Mouse (Mus musculus): ENCODE data around the gene Npas3. TPM values are rescaled to one million over a fixed set of nuclear protein-coding genes. Genes with fewer than 3 reads are reported as not detected.
A peak's percentile ranks its signal among the peaks of the same experiment; 100 is the strongest.

Npas3 gene
- polyA plus RNA-seq, 1 experiment from 2014 or later = 4.1 TPM

GRCm38 (mm10) chr12:53969378-53970174, 721.1 kb downstream of the Npas3 start:
- ATAC-seq (ENCODE audit: insufficient number of reproducible peaks, low FRiP score, low TSS enrichment, low read depth) = no peak
- Histone ChIP-seq H3K27me3 (no peaks in the 10 kb centered on the region), H3K27ac (replicated peaks) (no peak overlapping the region), H3K9ac (no peak overlapping the region), H3K4me2 (replicated peaks) (no peak overlapping the region), H3K4me3 (replicated peaks) (no peak overlapping the region), H3K9me3 (replicated peaks) (no peaks in the 10 kb centered on the region), H3K4me1 (no peaks in the 10 kb centered on the region), H3K36me3 (no peaks in the 10 kb centered on the region)
- WGBS = 87% methylated on average over 10 of the region's 10 CpGs

DNA sequence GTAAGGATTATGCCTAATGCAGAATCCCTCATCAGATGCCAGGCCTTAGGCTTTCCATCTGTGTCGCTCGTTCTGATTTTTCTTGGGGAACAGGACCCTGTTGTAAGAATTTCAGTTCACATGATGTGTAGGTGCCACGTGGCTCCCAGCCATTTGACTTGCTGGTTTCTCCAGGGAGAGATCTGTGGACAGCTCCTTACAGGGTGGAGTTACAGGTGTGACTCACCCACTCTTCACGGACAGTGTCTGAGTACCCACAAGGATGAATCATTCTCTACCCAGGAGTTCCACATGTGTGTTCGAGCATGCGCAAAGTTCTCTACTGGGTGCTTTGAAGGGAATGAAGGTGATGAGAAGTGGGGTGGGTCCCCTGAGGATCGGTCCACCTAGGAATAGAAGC, 722.2 kb downstream of the Npas3 start:
- H3K4me1 ChIP-seq = no peaks in the 10 kb centered on the region
- H3K27ac ChIP-seq (replicated peaks) = no peak overlapping the region
- no peak overlapping the region for H3K4me2 ChIP-seq (replicated peaks)
- no peaks in the 10 kb centered on the region for H3K36me3 ChIP-seq
- no peak overlapping the region for H3K4me3 ChIP-seq (replicated peaks)
- no peaks in the 10 kb centered on the region for H3K27me3 ChIP-seq
- 83% methylated on average over 7 of the region's 7 CpGs for WGBS
- H3K9me3 ChIP-seq (replicated peaks) = no peaks in the 10 kb centered on the region
- no peak for ATAC-seq (ENCODE audit: insufficient number of reproducible peaks, low FRiP score, low TSS enrichment, low read depth)
- H3K9ac ChIP-seq = no peak overlapping the region

DNA sequence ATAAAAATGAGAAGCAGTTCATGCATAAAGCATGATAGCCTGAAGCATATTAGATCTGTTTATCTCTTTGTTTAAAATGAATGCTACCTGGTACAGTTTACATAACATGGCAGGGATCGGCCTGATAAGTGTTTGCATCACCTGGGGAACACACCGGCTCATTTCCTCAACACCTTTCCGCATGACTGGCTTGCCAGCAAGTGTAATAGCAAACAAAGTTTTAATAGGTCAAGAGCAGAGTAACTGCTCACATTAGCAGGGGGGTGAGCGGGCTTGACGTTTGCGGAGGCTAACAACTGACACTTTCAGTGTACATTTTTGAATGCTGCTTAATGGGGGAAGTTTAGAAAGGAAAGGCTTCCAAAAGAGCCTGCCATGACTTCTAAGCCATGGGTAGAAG, 724.9 kb downstream of the Npas3 start:
- H3K36me3 ChIP-seq = no peaks in the 10 kb centered on the region

GRCm38 (mm10) chr12:53981575-53982507, 733.4 kb downstream of the Npas3 start:
- Histone ChIP-seq H3K9me3 (replicated peaks) (no peaks in the 10 kb centered on the region), H3K4me2 (replicated peaks) (no peak overlapping the region), H3K9ac (no peak overlapping the region), H3K27ac (replicated peaks) (no peak overlapping the region), H3K4me3 (replicated peaks) (no peak overlapping the region), H3K36me3 (no peaks in the 10 kb centered on the region), H3K27me3 (no peaks in the 10 kb centered on the region), H3K4me1 (no peaks in the 10 kb centered on the region)
- 83% methylated on average over 9 of the region's 9 CpGs for WGBS
- ATAC-seq (ENCODE audit: insufficient number of reproducible peaks, low FRiP score, low TSS enrichment, low read depth) = no peak

More for the DNA sequence above, 724.9 kb downstream of the Npas3 start:
- Histone ChIP-seq H3K27ac (replicated peaks) (no peak overlapping the region), H3K4me3 (replicated peaks) (no peak overlapping the region), H3K27me3 (no peaks in the 10 kb centered on the region), H3K9me3 (replicated peaks) (no peaks in the 10 kb centered on the region), H3K4me2 (replicated peaks) (no peak overlapping the region), H3K4me1 (no peaks in the 10 kb centered on the region), H3K9ac (no peak overlapping the region)
- WGBS = 70% methylated on average over 6 of the region's 6 CpGs
- ATAC-seq (ENCODE audit: insufficient number of reproducible peaks, low FRiP score, low TSS enrichment, low read depth) = no peak

DNA sequence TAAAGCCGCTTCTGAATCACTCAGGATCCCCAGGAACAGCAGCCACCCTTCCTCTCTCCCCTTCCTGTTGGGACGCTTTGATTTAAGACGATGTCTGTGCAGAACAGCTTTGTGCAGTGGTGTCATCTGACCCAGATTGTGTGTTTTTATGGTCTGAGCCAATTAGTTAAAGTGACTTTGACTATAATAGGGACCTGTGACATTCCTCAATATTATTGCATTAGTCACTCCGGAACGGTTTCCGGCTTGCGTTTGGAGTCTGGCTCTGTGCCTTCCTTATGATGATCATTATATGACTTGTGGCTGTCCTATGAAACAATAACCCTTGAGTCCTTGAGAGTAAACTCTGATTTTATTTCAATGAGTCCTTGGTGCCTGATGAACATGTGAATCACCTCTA, 735.5 kb downstream of the Npas3 start:
- H3K27ac ChIP-seq (replicated peaks) = no peak overlapping the region
- no peaks in the 10 kb centered on the region for H3K36me3 ChIP-seq
- H3K9ac ChIP-seq = no peak overlapping the region
- H3K4me3 ChIP-seq (replicated peaks) = no peak overlapping the region
- no peak overlapping the region for H3K4me2 ChIP-seq (replicated peaks)
- no peaks in the 10 kb centered on the region for H3K9me3 ChIP-seq (replicated peaks)
- 46% methylated on average over 7 of the region's 7 CpGs for WGBS
- H3K27me3 ChIP-seq = no peaks in the 10 kb centered on the region
- H3K4me1 ChIP-seq = no peaks in the 10 kb centered on the region
- no peak for ATAC-seq (ENCODE audit: insufficient number of reproducible peaks, low FRiP score, low TSS enrichment, low read depth)

- no peak overlapping the region for H3K9ac ChIP-seq
- H3K4me2 ChIP-seq (replicated peaks) = no peak overlapping the region
- ATAC-seq (ENCODE audit: insufficient number of reproducible peaks, low FRiP score, low TSS enrichment, low read depth) = no peak
- no peak overlapping the region for H3K4me3 ChIP-seq (replicated peaks)
- H3K9me3 ChIP-seq (replicated peaks) = no peaks in the 10 kb centered on the region
- no peaks in the 10 kb centered on the region for H3K4me1 ChIP-seq
- WGBS = 79% methylated on average over 14 of the region's 14 CpGs
- H3K27me3 ChIP-seq = no peaks in the 10 kb centered on the region
- H3K27ac ChIP-seq (replicated peaks) = no peak overlapping the region
- H3K36me3 ChIP-seq = no peaks in the 10 kb centered on the region
These were observed 737.7 kb downstream of the Npas3 start for GRCm38 (mm10) chr12:53985851-53986842.

- no peak for ATAC-seq (ENCODE audit: insufficient number of reproducible peaks, low FRiP score, low TSS enrichment, low read depth)
- Histone ChIP-seq H3K4me3 (replicated peaks) (no peak overlapping the region), H3K9ac (no peak overlapping the region), H3K27me3 (no peaks in the 10 kb centered on the region), H3K36me3 (no peaks in the 10 kb centered on the region), H3K4me1 (no peaks in the 10 kb centered on the region), H3K4me2 (replicated peaks) (no peak overlapping the region), H3K27ac (replicated peaks) (no peak overlapping the region), H3K9me3 (replicated peaks) (no peaks in the 10 kb centered on the region)
- whole genome bisulfite sequencing = 96% methylated on average over 6 of the region's 6 CpGs
These were observed 743.9 kb downstream of the Npas3 start for GRCm38 (mm10) chr12:53992411-53992810.

GRCm38 (mm10) chr12:53995710-53996109, 747.2 kb downstream of the Npas3 start:
- Histone ChIP-seq H3K4me1 (peaks cover 5% of the 10 kb centered on the region; the same call in 1 of the 2 replicates), H3K9me3 (replicated peaks) (no peaks in the 10 kb centered on the region), H3K4me2 (replicated peaks) (no peak overlapping the region), H3K27ac (replicated peaks) (no peak overlapping the region), H3K36me3 (no peaks in the 10 kb centered on the region), H3K9ac (no peak overlapping the region), H3K27me3 (no peaks in the 10 kb centered on the region), H3K4me3 (replicated peaks) (no peak overlapping the region)
- no peak for ATAC-seq (ENCODE audit: insufficient number of reproducible peaks, low FRiP score, low TSS enrichment, low read depth)
- 66% methylated on average over 5 of the region's 5 CpGs for WGBS

DNA sequence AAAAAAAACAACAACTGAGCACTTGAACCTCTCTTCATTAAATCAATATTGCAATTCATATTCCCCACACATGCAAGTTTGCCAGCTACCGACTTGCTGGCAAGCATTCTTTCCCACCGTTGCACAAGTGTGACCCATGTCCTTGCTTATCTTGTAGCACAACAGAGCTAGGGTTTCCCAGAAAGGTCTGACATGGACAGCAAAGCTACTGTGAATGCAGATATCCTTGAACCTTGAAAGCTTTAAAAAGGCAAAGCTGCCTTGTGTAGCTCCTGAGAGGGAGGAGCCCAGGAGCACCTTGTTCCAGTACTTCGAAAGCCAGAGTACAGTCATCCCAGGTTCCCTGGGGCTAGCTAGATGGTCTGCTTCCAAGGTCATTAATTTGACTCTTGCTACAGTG, 748.7 kb downstream of the Npas3 start:
- peaks cover 5% of the 10 kb centered on the region; the same call in 1 of the 2 replicates for H3K4me1 ChIP-seq
- no peaks in the 10 kb centered on the region for H3K36me3 ChIP-seq
- no peak overlapping the region for H3K9ac ChIP-seq
- H3K27ac ChIP-seq (replicated peaks) = no peak overlapping the region
- H3K4me3 ChIP-seq (replicated peaks) = no peak overlapping the region
- no peaks in the 10 kb centered on the region for H3K27me3 ChIP-seq
- H3K4me2 ChIP-seq (replicated peaks) = no peak overlapping the region
- no peaks in the 10 kb centered on the region for H3K9me3 ChIP-seq (replicated peaks)
- WGBS = 83% methylated on average over 3 of the region's 3 CpGs
- no peak for ATAC-seq (ENCODE audit: insufficient number of reproducible peaks, low FRiP score, low TSS enrichment, low read depth)

- ATAC-seq (ENCODE audit: insufficient number of reproducible peaks, low FRiP score, low TSS enrichment, low read depth) = peak; percentile 47; the same call in 1 of the 2 replicates
- H3K9me3 ChIP-seq (replicated peaks) = no peaks in the 10 kb centered on the region
- H3K9ac ChIP-seq = no peak overlapping the region
- H3K36me3 ChIP-seq = no peaks in the 10 kb centered on the region
- no peak overlapping the region for H3K4me3 ChIP-seq (replicated peaks)
- 39% methylated on average over 15 of the region's 15 CpGs for WGBS
- peaks cover 5% of the 10 kb centered on the region; the same call in 1 of the 2 replicates for H3K4me1 ChIP-seq
- no peak overlapping the region for H3K27ac ChIP-seq (replicated peaks)
- no peaks in the 10 kb centered on the region for H3K27me3 ChIP-seq
- peak overlapping the region; percentile 15; the same call in 1 of the 2 replicates for H3K4me2 ChIP-seq (replicated peaks)
These were observed 751.5 kb downstream of the Npas3 start for GRCm38 (mm10) chr12:53999647-54000637.
